Mouse (Mus musculus) embryonic facial prominence, embryonic 13.5 days (tissue): ENCODE results near the gene Rnf150. TPM values are rescaled to one million over a fixed set of nuclear protein-coding genes. Genes with fewer than 3 reads are reported as not detected.

Experiments used
- ATAC-seq: fragments of 200-750 bp; cut with Nextera tagmentation; 2 replicates; pipeline ENCODE4 v1.8.0; 2017; ENCODE audit warnings: low read depth; ENCODE audit not compliant: insufficient number of reproducible peaks, insufficient read depth, low FRiP score, low TSS enrichment
- H3K27ac ChIP-seq: fragments of 300-500 bp; sonication (generic); 2 replicates; pipeline ENCODE4 v1.5.1; 2015; ENCODE audit warnings: moderate library complexity, mild to moderate bottlenecking, inconsistent platforms
- H3K27me3 ChIP-seq: fragments of 300-500 bp; sonication (generic); 2 replicates; pipeline ENCODE4 v1.6.1; 2015; ENCODE audit warnings: mild to moderate bottlenecking, inconsistent platforms
- H3K36me3 ChIP-seq: fragments of 300-500 bp; sonication (generic); 2 replicates; pipeline ENCODE4 v1.6.1; 2015; ENCODE audit warnings: mild to moderate bottlenecking, inconsistent platforms
- H3K4me1 ChIP-seq: fragments of 300-500 bp; sonication (generic); 2 replicates; pipeline ENCODE4 v1.6.1; 2015; ENCODE audit warnings: inconsistent platforms
- H3K4me2 ChIP-seq: fragments of 300-500 bp; sonication (generic); 2 replicates; pipeline ENCODE4 v1.6.1; 2015; ENCODE audit warnings: moderate library complexity, mild to moderate bottlenecking, inconsistent platforms
- H3K4me3 ChIP-seq: fragments of 300-500 bp; sonication (generic); 2 replicates; pipeline ENCODE4 v1.5.1; 2015; ENCODE audit warnings: mild to moderate bottlenecking, inconsistent platforms
- H3K9ac ChIP-seq: fragments of 300-500 bp; sonication (generic); 2 replicates; pipeline ENCODE4 v1.6.1; 2015; ENCODE audit warnings: mild to moderate bottlenecking, inconsistent platforms
- H3K9me3 ChIP-seq: fragments of 300-500 bp; sonication (generic); 2 replicates; pipeline ENCODE4 v1.6.1; 2016; ENCODE audit warnings: inconsistent platforms
- WGBS: fragments of 180-500 bp; shearing (Covaris S2); methylation state at CpG from one replicate; pipeline ENCODE4 v1.1.7; 2015; ENCODE audit warnings: mixed read lengths; 5-methylcytosine and 5-hydroxymethylcytosine counted together
- polyA plus RNA-seq: library from polyadenylated mRNA; unstranded; fragments of >200 nt; fragmentation: Nextera tagmentation; extraction: Ambion mirVana; gene quantifications from 2 replicates; pipeline ENCODE4 v1.2.1, GENCODE M21; 2015

The Rnf150 gene
- polyA plus RNA-seq, 1 experiment from 2014 or later: 2.6 TPM

DNA sequence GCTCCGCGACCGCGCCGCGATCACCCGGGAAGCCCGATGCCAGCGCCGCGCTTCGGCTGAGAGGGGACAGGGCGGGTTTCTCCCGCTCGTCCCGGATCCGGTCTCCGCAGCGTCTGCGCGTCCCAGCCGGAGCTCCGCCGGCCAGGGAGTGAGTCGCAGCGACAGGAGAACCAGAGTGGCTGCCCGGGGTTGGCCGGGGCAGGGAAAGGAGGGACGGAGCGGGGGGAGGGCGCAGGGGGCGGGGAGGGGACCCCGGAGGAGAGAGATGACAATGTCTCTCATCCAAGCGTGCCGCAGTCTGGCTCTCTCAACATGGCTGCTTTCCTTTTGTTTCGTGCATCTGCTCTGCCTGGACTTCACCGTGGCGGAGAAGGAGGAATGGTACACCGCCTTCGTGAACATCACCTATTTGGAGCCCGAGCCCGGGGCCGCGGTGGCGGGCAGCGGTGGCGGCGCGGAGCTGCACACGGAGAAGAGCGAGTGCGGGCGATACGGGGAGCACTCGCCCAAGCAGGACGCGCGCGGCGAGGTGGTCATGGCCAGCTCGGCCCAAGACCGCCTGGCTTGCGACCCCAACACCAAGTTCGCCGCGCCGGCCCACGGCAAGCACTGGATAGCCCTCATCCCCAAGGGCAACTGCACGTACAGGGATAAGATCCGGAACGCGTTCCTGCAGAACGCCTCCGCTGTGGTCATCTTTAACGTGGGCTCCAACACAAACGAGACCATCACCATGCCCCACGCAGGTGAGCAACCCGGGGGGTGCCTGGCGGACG lies 777 bp downstream of the Rnf150 start:
- ATAC-seq: peak; percentile 53
- peak overlapping the region; percentile 86 for H3K9ac ChIP-seq
- no peaks in the 10 kb centered on the region for H3K9me3 ChIP-seq
- no peaks in the 10 kb centered on the region for H3K36me3 ChIP-seq
- H3K27ac ChIP-seq: peak overlapping the region; percentile 84
- H3K27me3 ChIP-seq: no peaks in the 10 kb centered on the region
- peak overlapping the region; percentile 68 for H3K4me2 ChIP-seq
- WGBS: under 1% methylated on average over 80 of the region's 80 CpGs
- H3K4me1 ChIP-seq: peaks cover 20% of the 10 kb centered on the region
- H3K4me3 ChIP-seq: peak overlapping the region; percentile 66

DNA sequence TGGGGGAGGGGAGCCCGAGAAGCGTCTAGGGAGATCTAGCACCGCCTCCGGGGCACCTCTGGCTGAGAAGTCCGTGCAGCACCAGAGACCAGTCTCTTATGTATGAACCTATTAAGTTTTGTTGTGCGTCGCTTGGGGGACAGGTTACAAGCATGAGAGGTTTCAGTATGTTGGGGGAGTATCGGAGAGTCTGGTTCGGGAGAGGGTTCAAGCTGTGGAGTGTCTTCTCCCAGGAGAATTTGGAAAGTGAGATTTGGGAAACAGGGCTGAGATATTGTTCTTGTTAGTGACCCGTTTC lies 1.3 kb downstream of the Rnf150 start:
- Histone ChIP-seq H3K4me3 (peak overlapping the region; percentile 66), H3K27ac (no peak overlapping the region; the same call in 1 of the 2 replicates), H3K27me3 (no peaks in the 10 kb centered on the region), H3K9ac (peak overlapping the region; percentile 86), H3K36me3 (no peaks in the 10 kb centered on the region), H3K9me3 (no peaks in the 10 kb centered on the region), H3K4me2 (peak overlapping the region; percentile 68), H3K4me1 (peaks cover 20% of the 10 kb centered on the region)
- under 1% methylated on average over 10 of the region's 10 CpGs for WGBS
- no peak for ATAC-seq

DNA sequence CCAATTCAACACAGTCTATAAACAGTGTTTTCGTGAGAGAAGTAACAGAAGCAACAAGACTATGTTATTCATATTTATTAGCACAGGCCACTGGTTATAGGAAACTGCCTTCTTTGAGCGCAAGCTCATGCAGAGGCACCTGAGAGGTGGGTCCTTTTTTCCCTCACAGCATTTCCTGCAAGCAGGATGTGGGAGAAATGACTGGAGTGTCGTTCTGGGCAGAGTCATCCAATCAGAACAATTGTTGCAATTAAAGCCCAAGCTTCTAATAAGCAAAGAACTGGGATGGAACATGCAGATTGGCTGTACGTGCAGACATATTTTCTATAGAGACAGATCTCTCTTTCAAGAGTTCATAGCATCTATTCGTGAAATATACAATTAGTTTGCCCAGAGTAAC lies 2.1 kb downstream of the Rnf150 start:
- H3K4me1 ChIP-seq: peaks cover 21% of the 10 kb centered on the region
- no peak overlapping the region for H3K27ac ChIP-seq
- H3K27me3 ChIP-seq: no peaks in the 10 kb centered on the region
- H3K36me3 ChIP-seq: no peaks in the 10 kb centered on the region
- 20% methylated on average over 5 of the region's 5 CpGs for WGBS
- H3K4me3 ChIP-seq: peak overlapping the region; percentile 66
- peak overlapping the region; percentile 86 for H3K9ac ChIP-seq
- H3K9me3 ChIP-seq: no peaks in the 10 kb centered on the region
- H3K4me2 ChIP-seq: peak overlapping the region; percentile 68
- no peak for ATAC-seq

- no peak overlapping the region for H3K4me3 ChIP-seq
- ATAC-seq: no peak
Observed at GRCm38 (mm10) chr8:82866251-82866650, 3.1 kb downstream of the Rnf150 start.

GRCm38 (mm10) chr8:82870840-82871490 lies 7.8 kb downstream of the Rnf150 start:
- H3K9me3 ChIP-seq: no peaks in the 10 kb centered on the region
- H3K4me2 ChIP-seq: no peak overlapping the region
- WGBS: 62% methylated on average over 4 of the region's 4 CpGs
- no peak for ATAC-seq
- no peak overlapping the region for H3K4me3 ChIP-seq
- peaks cover 18% of the 10 kb centered on the region for H3K4me1 ChIP-seq
- H3K27ac ChIP-seq: no peak overlapping the region
- H3K27me3 ChIP-seq: no peaks in the 10 kb centered on the region
- no peak overlapping the region for H3K9ac ChIP-seq
- H3K36me3 ChIP-seq: no peaks in the 10 kb centered on the region

More at GRCm38 (mm10) chr8:82866251-82866650, 3.1 kb downstream of the Rnf150 start:
- no peak overlapping the region for H3K9ac ChIP-seq
- H3K27me3 ChIP-seq: no peaks in the 10 kb centered on the region
- H3K36me3 ChIP-seq: no peaks in the 10 kb centered on the region
- whole genome bisulfite sequencing: 11% methylated on average over 1 of the region's 1 CpGs
- H3K9me3 ChIP-seq: no peaks in the 10 kb centered on the region
- H3K4me1 ChIP-seq: peaks cover 29% of the 10 kb centered on the region
- no peak overlapping the region for H3K27ac ChIP-seq
- H3K4me2 ChIP-seq: peak overlapping the region; percentile 68

GRCm38 (mm10) chr8:82871986-82872385 lies 8.8 kb downstream of the Rnf150 start:
- Histone ChIP-seq H3K27me3 (no peaks in the 10 kb centered on the region), H3K27ac (no peak overlapping the region), H3K9ac (no peak overlapping the region), H3K4me1 (peaks cover 12% of the 10 kb centered on the region), H3K4me3 (no peak overlapping the region), H3K4me2 (no peak overlapping the region), H3K9me3 (no peaks in the 10 kb centered on the region), H3K36me3 (no peaks in the 10 kb centered on the region)
- no peak for ATAC-seq
- 85% methylated on average over 4 of the region's 4 CpGs for WGBS

GRCm38 (mm10) chr8:82874102-82874501 lies 10.9 kb downstream of the Rnf150 start:
- no peak for ATAC-seq
- no peaks in the 10 kb centered on the region for H3K27me3 ChIP-seq
- H3K36me3 ChIP-seq: no peaks in the 10 kb centered on the region
- 85% methylated on average over 2 of the region's 2 CpGs for WGBS
- H3K4me1 ChIP-seq: peaks cover 12% of the 10 kb centered on the region
- no peaks in the 10 kb centered on the region for H3K9me3 ChIP-seq
- no peak overlapping the region for H3K4me2 ChIP-seq
- H3K9ac ChIP-seq: no peak overlapping the region
- H3K27ac ChIP-seq: no peak overlapping the region
- no peak overlapping the region for H3K4me3 ChIP-seq

- 64% methylated on average over 7 of the region's 7 CpGs for WGBS
- Histone ChIP-seq H3K36me3 (no peaks in the 10 kb centered on the region), H3K27ac (no peak overlapping the region), H3K4me2 (no peak overlapping the region), H3K9me3 (no peaks in the 10 kb centered on the region), H3K27me3 (no peaks in the 10 kb centered on the region), H3K9ac (no peak overlapping the region), H3K4me1 (peaks cover 12% of the 10 kb centered on the region), H3K4me3 (no peak overlapping the region)
- ATAC-seq: no peak
Observed at GRCm38 (mm10) chr8:82875135-82875534, 12.0 kb downstream of the Rnf150 start.

DNA sequence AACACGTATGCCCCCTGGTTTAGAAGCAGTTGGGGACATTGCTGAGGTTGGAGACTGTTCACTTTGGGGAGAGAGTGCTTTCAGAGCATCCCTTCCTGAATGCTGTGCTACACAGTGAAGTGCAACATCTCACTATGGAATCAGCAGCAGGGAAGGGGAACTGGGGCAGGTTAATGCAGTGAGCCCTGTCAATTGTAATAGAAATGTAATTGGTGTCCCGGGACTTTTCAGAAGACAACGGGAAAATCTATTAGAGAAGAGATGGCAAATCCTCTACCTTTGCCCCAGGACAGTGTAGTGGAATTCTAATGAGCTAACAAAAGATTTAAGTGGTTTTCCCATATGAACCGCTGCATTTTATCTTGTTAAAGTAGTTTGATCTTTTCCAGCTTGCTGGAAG lies 21.3 kb downstream of the Rnf150 start:
- ATAC-seq: no peak
- Histone ChIP-seq H3K9ac (no peak overlapping the region), H3K36me3 (no peaks in the 10 kb centered on the region), H3K4me2 (no peak overlapping the region), H3K27ac (no peak overlapping the region), H3K27me3 (no peaks in the 10 kb centered on the region), H3K9me3 (no peaks in the 10 kb centered on the region), H3K4me3 (no peak overlapping the region), H3K4me1 (no peaks in the 10 kb centered on the region)
- WGBS: 55% methylated on average over 4 of the region's 4 CpGs

DNA sequence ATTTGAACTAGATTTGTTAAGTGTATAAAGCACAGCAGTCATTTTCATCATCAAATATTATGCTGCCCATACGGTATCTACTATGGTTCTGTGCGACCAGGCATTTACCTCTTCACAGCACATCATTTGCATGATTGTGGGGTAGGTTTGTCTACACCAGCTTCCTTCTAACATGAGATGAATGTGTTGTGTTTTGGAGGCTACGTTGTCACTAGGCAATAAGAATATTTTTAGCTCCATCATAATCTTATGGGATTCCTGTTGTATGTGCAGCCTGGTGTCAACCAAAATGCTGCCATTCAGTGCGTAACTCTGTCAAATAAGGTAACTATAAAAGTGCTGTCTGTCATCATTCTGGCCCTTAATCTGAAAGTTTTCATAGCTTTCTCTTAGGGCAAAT lies 24.1 kb downstream of the Rnf150 start:
- no peaks in the 10 kb centered on the region for H3K36me3 ChIP-seq
- no peaks in the 10 kb centered on the region for H3K4me1 ChIP-seq
- no peaks in the 10 kb centered on the region for H3K9me3 ChIP-seq
- H3K4me2 ChIP-seq: no peak overlapping the region
- H3K9ac ChIP-seq: no peak overlapping the region
- no peaks in the 10 kb centered on the region for H3K27me3 ChIP-seq
- 86% methylated on average over 4 of the region's 4 CpGs for WGBS
- no peak for ATAC-seq
- H3K27ac ChIP-seq: no peak overlapping the region
- no peak overlapping the region for H3K4me3 ChIP-seq

DNA sequence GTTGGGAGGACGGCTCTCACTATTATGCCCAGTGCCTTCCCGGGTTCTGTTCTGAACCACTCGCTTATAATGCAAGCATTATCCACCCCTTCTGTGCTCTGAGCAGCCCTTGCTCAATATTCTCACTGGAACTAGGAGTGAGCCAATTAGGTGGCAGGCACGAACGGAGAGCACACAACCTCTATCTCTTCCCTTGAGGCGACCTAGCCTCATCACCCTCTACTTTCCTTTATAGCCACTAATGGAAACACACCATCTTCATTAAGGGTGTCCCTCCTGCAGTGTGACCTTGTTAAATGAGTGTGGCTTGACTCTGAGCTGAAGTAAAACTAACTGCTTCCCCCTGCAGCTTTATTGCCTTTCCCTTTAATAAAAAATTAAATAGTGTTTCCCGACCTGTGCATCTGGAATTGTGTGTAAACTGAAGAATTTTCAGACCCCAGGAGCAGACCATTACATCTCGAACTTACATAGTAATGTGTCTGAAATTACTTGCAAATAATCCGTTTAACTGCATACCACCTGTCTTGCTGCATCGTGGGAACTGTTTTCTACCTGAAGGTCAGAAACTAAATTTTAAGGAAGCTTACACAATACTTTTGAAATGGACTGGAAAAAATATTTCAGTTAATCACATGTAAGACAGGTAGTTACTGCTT lies 26.0 kb downstream of the Rnf150 start:
- no peaks in the 10 kb centered on the region for H3K27me3 ChIP-seq
- no peak overlapping the region for H3K4me3 ChIP-seq
- no peak overlapping the region for H3K4me2 ChIP-seq
- H3K27ac ChIP-seq: no peak overlapping the region
- no peaks in the 10 kb centered on the region for H3K9me3 ChIP-seq
- H3K36me3 ChIP-seq: no peaks in the 10 kb centered on the region
- ATAC-seq: no peak
- no peak overlapping the region for H3K9ac ChIP-seq
- WGBS: 76% methylated on average over 10 of the region's 10 CpGs
- no peaks in the 10 kb centered on the region for H3K4me1 ChIP-seq

DNA sequence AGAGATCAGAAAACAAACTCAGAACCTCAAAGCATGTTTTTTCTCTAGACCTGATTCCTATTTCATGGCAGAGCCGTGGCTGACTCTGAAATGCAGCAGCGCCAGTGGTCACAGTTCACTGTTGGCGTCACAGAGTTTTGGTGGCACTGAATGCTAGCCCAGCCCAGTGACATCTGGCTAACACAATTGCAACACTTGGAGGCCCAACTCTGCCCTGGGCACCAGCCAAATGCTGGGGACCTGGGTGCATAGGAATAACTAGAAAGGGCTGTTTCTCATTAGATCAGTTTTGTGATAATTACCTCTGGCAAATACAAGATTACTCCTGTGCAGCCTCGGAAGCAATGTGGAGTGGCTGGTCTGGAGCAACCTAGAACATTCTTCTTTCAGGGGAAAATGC lies 31.9 kb downstream of the Rnf150 start:
- Histone ChIP-seq H3K27me3 (no peaks in the 10 kb centered on the region), H3K9me3 (no peaks in the 10 kb centered on the region), H3K9ac (no peak overlapping the region), H3K36me3 (no peaks in the 10 kb centered on the region), H3K4me1 (peaks cover 6% of the 10 kb centered on the region; the same call in 1 of the 2 replicates), H3K27ac (no peak overlapping the region), H3K4me3 (no peak overlapping the region), H3K4me2 (no peak overlapping the region)
- ATAC-seq: no peak
- 37% methylated on average over 4 of the region's 4 CpGs for WGBS
